Mouse (Mus musculus): ENCODE data around the gene Ifnl3.

Ifnl3 gene

DNA sequence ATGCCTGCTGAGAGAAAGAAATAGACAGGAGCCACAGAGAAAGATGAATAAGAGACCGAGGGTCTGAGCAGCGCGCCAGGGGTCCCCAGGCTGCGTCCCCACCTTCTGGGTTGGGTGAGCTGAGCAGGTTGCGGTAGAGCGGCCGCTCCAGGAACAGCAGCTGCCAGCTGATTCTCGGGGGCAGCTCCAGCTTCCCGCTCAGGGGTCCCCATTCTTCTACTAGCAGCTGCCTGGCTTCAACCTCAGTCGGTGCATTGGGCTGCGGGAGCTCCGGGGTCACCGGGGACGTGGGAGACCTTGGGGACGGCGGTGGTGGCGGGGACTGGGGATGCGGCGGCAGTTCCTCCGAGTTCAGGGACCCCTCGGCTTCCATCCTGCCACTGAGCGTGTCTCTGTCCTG, 24.0 kb downstream of the Ifnl3 start:
- no peak for DNase-seq (ENCODE audit: low spot score in 2 of 2)

DNA sequence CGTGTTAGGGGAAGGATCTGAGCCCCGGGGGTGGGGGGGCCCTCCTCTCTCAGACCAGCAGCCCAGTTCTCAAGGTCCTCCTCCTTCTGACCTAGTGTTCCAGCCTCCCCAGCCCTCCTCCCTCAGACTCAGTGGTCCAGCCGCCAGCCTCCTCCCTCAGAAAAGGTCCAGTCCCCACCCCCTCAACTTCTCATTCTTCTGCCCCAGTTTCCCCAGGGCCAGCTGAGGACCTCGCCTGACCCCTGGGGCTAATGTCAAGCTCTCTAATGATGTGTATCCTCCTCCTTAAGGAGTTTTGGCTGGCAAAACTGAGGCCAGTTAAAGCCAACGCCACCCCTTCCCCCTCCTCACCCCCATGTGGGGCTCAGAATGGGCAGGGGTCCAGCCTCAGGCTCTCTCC, 24.5 kb downstream of the Ifnl3 start, which contains the start of gene Nccrp1:
Gene Nccrp1, minus strand, starts transcription at position 101 of the 400 bp plus-strand sequence.
- DNase-seq (ENCODE audit: low spot score in 2 of 2) = no peak

DNA sequence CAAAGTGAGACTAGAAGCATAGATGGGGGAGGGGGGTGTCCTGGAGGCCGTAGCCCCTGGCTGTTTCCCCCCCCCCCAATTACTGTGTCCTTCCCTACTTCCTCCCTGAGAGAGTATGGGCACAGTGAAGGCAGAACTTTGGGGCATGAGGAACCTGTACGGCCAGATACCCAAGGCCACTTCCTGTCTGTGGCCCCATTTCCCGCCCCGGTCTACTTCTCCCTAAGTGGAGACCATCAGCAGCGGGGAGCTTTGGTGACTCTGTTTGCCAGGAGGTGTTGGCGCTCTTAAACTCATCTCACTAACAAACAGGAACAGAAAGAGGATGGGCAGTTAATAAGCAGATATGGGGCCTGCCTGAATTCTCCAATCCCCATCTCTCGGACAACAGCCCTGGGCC, 25.0 kb downstream of the Ifnl3 start:
- DNase-seq (ENCODE audit: low spot score in 2 of 2) = no peak

DNA sequence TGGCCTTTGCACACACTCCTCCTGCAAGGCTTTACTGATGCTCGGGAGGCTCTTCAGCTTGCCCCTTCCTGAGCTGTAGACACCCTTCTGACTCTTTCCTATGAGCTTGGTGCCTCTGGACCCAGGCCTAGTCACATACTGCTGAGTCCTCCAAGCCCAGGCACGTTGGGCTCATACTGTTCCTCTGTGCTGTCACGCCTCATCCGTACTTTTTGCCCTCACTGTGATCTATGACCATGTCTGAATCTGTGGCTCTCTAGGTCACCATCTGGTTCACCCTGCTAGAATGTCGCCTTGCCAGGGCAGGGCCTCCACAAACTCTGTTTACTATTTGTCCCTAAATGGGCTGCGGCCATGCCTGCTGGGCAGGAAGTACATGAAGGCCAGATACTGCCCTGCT, 30.4 kb downstream of the Ifnl3 start:
- DNase-seq (ENCODE audit: low spot score in 2 of 2) = no peak

DNA sequence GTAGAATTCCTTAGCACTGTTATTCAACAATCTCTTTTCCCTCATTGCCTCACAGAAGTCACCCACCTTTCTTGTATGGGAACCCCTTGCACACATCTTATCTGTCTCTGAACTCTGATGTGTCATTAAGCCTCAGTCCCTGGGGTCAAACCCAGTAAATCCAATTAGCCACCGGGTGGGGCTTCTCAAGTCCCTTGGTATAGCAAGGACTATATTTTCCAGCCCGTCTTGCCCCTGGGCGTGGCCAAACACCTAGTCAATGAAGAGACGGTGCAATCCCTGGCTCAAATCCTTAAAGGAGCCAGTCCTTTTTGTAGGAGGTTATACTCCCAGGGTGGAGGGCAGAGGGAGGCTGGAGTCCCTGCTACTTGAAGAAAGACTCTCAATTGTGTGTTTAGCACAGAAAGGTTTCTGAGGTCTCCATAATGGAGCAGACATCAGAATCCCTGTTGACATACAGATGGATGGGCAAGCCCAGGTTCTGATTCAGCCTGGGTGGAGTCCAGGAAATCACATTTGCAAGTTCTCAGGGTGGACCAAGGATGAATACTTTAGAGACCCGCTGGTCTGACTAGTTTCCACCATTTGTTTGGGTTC, 33.4 kb downstream of the Ifnl3 start:
- no peak for DNase-seq (ENCODE audit: low spot score in 2 of 2)

DNA sequence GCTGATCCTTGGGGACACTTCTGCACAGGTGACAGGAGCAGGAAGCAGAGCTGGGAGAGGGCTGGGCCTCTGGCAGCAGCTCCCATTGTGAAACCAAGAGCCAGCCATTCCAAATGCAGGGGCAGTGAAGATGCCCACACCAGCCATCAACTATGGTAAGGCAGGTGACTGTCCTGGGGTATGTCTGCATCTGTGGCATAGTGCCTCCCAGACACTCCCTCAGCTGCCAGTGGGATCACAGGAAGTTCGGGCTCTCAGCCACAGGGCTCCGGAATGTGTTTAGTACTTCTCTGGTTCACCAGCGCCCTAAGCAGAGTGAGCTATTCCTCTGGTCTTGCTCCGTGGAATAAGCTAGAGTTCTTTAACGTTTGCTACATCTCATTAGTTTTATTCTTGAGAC, 34.4 kb downstream of the Ifnl3 start:
- no peak for DNase-seq (ENCODE audit: low spot score in 2 of 2)

DNA sequence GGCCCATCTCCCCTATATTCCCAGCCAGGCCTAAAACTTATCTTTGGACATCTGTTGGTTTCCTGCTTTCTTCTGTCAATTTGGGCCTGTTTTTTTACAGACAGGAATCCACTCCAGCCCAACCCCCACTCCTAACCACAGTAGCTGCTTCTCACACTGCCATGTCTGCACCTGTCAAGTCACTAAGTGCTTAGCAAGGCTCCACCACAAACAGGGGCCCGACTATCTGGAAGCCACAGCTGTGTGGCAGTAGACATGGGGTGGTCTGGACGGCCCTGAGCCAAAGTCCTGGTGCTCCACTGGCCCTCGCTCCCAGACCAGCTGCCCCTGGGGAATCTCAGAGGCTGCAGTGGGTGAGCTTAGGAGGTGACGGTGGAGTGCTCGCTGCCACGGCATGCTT, 35.1 kb downstream of the Ifnl3 start:
- DNase-seq (ENCODE audit: low spot score in 2 of 2) = no peak

DNA sequence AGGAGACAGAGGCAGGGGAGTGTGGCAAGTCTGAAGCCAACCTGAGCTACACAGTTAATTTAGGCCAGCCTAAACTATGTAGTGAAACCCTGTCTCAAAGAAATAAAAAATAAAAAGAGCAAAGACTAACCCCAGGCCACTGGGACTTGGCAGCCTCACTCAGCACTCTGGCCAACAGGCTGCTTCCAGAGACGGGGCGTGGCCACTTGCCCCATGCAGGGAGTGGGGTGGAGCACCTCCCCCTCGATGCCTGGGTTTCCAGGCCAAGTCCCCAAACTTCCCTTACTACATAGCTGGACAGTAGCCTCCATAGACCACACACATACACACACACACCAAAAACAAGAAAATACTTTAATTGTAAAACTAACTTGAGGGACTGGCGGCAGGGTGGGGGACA, 35.9 kb downstream of the Ifnl3 start:
- DNase-seq (ENCODE audit: low spot score in 2 of 2) = no peak

DNA sequence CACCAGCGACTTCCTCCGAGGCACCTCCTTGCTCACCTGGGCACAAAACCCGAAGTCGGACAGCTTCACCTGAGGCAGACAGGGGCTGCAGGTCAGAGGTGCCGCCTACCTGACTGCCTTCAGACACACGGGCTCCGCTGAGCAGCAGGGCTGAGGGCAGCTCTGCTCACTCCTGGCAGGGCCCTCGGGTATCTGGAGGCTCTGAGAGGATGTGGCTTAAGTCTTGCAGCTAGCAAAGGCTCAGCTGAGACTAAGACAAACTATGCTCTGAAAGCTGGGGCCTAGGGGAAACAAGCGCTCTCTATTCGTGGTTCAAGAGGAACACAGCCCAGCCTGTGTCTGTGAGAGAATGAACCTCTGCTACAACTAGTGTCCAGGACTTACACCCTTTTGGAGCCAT, 38.2 kb downstream of the Ifnl3 start:
- DNase-seq (ENCODE audit: low spot score in 2 of 2) = no peak

DNA sequence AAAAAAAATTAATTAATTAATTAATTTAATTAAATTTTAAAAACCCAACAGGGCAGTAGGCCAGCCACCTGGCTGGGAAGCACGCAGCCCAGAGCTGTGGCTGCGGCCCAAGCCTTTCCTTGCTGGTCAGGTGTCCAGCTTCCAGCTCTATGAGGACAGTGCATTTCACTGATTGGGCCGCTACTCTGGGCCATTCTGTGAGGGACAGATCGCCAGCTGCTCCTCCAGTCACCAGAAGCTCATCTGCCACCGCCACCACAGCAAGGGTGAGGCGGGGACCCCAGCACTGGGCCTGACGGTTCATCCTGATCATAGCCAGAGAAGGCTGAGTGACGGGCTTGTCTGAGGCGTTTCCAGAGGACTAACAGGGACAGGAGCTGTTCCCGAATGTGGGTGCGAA, 39.3 kb downstream of the Ifnl3 start:
- DNase-seq (ENCODE audit: low spot score in 2 of 2) = no peak

DNA sequence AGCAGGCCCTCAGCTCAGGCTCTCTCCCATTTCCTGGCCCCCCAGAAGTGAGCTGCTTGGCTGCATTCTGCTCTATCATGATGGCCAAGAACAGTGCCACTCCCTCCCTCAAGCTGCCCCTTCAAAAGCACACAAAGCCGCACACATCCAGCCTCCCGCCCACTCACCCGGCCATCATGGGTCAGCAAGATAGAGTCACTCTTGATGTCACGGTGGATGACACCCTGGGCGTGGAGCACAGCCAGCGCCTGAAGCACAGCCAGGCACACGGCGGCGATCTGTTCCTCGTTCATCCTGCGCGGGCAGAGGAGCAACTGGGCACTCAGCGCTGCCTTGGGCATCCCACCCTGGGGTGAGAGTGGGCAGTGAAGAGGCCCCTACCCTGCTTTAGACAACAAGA, 39.7 kb downstream of the Ifnl3 start:
- DNase-seq (ENCODE audit: low spot score in 2 of 2) = no peak

DNA sequence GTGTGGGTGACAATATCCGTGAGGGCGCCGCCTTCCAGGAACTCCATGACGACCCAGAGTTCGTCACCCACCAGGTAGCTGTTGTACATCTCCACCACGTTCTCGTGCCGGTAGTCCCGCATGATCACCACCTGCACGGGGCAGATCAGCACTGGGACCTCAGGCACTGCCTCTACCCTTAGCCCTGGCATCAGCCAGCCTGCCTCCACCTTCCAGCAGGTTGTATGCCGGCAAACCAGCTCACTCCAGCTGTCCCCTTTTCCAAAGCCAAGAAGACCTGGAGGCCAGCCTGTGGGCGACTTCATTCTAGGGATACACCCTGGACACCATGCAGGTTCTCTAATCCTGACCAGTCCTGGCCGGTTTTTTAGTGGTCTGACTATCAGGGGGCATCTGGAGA, 40.3 kb downstream of the Ifnl3 start:
- DNase-seq (ENCODE audit: low spot score in 2 of 2) = no peak

DNA sequence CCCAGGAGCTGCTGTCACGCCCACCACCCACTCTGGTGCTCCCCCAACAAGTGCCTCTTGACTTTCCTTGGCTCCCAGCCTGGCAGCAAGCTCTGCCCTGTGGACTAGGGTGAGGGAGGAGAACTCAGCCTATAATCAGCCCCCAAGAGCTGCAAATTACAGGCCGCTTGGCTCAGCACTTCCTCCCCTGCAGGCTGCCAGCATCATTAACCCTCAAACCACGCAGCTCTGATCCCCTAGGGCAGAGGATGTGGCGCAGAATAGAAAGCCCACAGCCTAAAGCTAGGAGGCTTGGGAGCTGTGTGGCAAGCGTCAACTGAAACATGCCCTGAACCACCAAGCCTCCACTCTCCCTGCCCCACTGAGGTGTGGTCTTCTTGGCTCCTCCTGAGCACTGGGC, 42.8 kb downstream of the Ifnl3 start:
- DNase-seq (ENCODE audit: low spot score in 2 of 2) = no peak

DNA sequence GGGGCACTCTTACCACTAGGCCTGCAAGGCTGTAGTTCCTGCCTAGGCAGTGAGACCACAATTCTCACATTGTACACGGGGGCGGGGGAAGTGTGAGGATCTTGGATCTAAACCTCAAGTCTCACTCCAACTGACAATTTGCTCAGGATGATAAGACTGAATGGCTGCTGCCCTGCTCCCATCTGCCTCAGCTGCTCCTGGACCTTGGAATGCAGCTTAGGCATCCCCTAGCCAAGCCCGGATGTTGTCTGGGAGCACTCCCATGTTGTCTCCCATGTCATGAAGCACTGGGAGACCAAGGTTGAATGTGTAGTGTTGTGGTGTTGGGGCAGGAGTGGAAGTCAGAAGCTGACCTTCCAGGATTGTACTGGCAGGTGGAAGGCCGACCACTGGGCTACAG, 44.9 kb downstream of the Ifnl3 start:
- no peak for DNase-seq (ENCODE audit: low spot score in 2 of 2)

DNA sequence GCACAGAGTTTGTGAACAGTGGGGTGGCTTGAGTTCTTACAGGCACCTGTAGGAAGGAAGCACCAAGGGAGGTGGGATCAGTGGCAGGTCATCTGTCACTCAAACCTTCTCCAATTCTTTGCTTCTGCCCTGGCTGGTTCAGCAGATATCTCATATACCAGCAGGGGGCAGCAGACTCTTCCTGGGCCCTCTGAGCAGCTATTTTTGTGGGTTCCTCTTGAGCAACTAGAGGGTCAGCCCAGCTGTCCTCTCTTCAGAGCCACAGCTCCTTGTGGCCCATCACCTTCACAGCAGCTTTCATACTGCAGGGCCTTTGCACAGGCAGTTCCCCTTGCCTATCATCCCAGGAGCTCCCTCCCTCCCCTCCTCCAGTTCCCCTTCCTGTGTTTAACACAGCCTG, 45.6 kb downstream of the Ifnl3 start:
- DNase-seq (ENCODE audit: low spot score in 2 of 2) = peak; percentile 42 to 53

DNA sequence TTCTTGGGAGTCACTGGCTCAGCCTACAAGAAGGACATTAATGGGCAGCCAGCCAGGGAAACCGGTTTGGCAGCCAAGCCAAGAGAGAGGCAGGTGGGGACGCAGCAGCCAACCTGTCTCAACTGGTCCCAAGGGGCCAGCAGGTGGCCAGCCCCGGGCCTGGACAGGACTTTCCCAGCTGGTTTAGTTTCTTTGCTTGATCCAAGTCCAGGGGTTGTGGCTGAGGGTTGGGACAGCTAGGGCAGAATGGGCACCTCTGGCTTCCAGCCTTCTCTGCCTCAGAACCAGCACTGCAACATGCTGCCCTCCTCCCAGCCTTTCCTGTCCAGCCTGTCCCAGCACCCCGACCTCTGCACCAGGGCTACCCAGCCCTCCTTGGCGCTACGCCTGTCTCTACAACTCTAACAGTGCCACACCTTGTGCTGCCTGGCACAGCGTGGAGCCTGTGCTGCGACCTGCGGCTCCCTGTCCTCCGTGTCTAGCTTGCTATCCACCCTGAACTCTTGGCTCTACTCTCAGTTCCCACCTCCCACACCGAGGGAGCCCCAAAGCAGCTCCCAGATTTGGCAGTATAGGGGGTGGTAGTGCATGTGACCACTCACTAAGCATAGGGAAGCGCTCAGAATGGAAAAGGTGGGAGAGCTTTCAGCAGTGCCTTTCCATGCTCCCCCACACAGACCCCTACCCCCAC, 47.8 kb downstream of the Ifnl3 start:
- DNase-seq (ENCODE audit: low spot score in 2 of 2) = no peak

DNA sequence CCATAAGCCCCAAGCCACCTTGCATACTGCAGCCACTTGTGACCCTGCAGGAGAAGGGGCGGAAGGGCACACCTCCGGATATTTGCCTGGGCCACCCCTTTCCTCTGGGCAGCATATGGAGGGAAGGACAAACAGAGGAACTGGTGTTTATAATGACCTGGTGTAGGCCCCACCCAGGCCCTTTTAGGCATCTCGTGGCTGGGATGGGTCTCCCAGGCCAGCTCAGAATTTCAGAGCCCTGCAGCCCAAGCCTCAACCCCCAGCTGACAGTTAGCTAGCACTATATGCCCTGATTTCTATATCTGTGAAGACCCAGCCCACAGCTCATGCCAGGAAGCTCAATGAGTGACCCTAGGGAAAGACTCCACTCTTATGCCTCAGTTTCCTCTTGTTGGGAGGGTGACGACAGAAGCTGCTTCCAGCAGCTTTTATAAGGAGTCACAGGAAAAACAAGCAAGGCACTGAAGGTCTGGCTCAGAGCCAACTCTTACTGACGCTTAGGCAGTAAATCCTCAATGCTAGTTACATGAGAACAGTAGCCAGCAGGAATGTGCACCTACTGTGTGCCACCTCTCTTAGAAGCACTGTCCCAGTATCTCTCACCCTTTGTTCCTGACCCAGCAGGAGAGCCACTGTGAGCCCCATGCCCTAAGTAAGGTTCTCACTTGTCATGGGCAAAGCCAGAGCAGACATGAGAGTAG, 48.5 kb downstream of the Ifnl3 start:
- DNase-seq (ENCODE audit: low spot score in 2 of 2) = no peak

DNA sequence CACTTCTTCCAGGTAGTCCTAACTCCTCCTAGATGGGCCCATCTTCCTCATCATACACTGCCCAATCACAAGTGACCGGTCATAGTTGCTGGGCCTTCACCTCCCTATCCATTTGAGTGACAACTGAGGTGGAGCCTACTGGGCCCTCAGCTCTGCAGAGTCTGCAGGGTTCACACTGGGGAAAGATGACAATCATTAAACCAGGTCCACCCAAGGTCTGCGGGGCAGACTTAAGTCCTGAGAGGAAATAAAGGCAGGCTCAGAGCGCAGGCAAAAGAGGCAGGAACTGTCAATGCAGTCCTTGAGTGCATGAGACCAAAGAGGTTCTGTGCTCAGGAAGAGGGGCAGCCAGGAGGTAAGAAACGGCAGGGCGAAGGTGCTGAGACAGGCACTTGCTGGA, 50.1 kb downstream of the Ifnl3 start:
- DNase-seq (ENCODE audit: low spot score in 2 of 2) = no peak

DNA sequence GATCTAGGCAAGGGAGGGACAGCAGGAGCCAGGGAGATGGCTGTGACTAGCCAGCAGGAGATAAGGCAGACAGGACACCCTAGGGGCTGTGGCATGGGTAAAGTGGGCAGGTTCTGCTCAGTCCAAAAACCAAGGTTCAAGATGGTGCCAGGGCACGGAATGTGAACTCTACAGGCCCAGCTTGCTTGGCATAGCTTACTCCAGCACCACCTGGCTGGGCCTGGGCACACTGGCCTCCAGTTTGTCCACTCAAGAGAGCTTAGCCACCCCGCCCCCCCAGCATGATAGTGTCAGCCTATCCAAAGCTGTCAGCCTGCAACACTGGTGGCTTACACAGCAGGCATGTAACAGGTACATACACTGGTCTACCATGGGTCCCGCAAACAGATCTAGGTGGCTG, 50.6 kb downstream of the Ifnl3 start:
- DNase-seq (ENCODE audit: low spot score in 2 of 2) = no peak

Measured in frontal cortex, postnatal 25 days (tissue).